Mouse (Mus musculus) cerebellum, postnatal 4 days (tissue): ENCODE results near the gene Actc1.

Experiments
- DNase-seq, 2 experiments: peaks; one replicate each; pipeline ENCODE4 v3.0.0; 2022; ENCODE audit warnings: low spot score in 2 of 2, mixed read lengths in 1 of 2

The Actc1 gene

DNA sequence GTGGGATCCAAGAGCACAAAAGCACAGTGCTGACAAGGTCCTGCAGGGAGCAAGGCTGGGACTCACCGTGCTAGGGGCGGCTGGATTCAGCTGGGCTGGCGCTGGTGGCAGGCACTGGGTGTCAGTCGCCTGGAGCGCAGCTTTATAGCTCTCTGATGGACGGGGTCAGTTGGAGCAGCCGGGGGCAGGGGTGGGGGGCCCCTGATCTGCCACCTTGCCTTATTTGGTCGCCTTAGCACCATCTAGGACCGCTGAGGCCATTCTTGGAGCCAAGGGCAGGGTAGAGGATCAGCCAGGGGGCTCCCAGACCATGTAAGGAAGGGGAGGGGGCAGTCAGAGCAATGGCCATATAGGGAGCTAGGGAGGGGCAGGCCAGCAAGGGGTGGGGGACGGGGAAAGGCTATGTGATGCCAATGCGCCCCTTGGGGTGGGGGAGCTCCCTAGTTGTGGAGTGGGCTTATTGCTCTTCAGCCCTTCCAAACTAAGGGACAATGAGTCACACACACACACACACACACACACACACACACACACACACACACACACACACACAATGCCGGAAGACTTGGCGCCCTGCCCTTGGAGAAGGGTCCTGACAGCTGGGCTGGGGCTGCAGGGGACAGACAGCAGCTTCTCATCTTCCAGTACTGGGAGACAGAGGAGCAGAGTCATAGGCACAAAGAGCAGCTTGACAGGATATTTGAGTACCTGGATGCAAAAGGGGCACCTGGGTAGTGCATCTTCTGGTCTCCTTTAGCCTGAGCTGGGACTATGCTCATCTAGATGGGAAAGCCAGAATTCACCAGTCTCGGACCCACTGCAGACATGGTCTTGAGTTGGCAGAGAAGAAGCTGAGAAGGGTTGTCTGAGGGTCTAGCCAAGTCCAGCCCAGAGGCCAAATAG is at the start of gene Actc1:
TSS of gene Actc1 (minus strand) at position 853 of the 903 bp plus-strand sequence.
- DNase-seq = peak in 1 of 2 experiments; percentile 37

DNA sequence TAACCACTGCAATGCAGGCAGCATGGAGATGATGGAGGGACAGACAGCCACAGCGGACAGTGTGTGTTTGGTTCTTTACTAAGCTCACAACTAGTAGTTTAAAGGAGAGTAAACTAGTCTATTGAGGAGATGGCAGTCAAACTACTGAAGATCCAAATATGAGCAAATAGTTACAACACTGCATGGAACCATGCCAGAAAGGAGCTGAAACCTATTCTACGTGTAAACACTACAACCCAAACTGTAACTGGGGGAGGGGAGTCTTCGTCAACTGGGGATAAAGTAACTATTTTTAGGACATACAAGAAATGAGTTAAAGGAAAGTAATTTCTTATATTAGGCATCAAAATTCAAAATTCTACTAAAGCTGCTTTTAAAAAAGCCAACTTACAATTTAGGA is 49.1 kb upstream of the Actc1 start:
- DNase-seq = no peak

DNA sequence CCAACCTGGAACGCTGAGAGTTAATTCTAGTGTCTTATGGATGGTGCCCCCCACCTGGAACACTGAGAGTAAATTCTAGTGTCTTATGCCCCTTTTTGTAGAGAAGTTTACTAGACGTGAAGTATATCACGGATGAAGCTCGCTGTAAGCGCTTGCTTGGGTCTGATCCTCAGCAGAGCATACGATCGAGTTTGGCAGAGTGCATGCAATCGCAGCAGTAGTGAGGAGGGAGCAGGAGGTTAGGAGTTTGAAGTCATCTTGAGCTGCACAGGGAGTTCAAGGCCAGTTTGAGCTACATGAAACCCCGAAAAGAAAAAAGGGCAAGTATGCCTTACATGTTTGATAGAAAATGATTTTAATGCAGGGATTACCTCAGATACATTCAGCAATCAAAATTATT is 47.5 kb upstream of the Actc1 start:
- DNase-seq = no peak

DNA sequence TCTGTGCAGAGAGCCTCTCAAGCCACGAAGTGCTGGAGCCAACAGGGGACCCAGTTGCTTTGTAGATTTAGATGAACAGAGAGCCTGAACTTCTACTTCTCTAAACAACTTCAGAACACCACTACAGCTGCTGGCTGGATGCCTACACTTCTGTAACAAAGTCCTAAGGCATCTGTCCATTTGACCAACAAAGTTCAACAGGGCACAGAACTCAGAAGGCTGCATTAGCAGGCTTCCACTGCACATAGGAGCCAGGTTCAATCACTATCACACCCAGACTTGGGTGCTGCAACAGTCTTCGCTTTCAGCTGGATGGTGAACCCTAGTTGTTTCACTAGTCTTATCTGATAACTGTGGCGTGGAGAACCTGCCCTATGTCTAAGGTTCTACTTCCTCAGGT is 46.5 kb upstream of the Actc1 start:
- no peak for DNase-seq

- DNase-seq = no peak
Measured at GRCm38 (mm10) chr2:114099109-114099508, 45.8 kb upstream of the Actc1 start.

DNA sequence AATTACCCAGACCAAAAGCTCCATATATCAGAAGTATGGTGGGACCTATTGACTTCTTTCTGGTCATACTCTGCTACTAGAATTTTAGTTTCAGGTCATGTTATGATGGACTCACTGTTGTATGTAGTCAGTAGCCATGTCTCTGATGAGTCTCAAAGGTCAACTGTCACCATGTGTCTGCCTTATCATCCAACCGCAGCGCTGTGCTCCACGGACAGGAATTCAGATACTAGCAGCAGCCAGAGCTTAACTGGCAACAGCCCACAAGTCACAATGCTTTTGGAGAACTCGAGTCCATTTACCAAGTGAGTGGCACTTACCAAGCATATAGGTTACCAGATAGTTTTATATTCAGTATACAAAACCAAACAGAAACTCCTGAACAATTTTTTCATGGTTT is 44.3 kb upstream of the Actc1 start:
- DNase-seq = no peak

GRCm38 (mm10) chr2:114096570-114096969 is 43.2 kb upstream of the Actc1 start:
- DNase-seq = no peak

DNA sequence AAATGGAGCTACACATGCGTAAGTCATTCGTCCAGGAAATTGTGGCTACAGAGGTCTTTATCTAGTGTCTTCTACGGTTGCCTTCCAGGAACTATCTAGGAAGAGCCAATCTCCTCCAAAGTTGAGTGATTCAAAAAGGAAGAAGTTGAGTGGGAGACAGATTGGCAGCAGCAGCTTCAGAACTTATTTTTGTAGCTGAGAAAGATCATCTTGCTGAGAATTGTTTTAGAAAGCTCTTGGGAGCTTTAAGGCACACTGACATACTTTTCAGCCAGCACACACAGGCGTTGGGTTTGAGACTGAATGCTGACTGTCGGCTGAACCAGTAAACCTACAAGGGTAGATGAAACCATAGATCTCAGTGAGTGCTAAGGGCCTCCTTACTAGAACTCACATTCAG is 42.0 kb upstream of the Actc1 start:
- no peak for DNase-seq

DNA sequence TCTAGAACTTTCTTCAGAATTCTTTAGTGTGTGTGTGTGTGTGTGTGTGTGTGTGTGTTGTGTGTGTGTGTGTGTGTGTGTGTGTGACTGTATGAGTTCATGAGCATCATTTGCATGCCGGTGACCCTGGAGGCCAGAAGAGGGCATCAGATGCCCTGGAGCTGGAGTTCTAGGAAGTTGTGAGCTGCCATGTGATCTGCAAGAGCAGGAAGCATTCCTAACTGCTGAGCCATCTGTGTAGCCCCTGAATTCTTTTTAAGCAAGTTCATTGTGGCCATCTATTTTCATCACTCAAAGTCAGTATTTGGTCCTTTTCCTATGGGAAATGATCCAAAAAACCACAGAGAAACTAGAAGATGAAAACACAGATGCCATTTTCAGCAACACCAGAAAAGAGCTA is 41.3 kb upstream of the Actc1 start:
- DNase-seq = no peak

DNA sequence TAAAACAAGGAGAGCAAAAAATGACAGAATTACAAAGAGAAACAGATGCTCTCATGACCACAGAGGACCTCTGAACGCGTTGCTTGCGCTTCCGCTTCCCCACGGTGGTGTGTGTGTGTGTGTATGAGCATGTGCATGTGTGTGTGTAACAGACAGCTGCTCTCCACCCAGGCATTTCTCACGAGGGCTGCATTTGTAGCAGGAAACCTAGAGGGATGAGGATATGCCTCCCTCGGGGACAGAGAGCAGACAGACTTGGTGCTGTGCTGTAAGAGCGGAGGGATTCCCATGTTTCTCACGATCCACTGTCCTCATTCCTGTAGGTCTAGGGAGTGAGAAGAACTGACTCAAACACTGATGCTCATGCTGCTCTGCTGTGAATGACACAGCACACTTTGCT is 40.2 kb upstream of the Actc1 start:
- no peak for DNase-seq

- DNase-seq = peak in 1 of 2 experiments; percentile 56
Measured at GRCm38 (mm10) chr2:114089862-114090261, 36.5 kb upstream of the Actc1 start.

DNA sequence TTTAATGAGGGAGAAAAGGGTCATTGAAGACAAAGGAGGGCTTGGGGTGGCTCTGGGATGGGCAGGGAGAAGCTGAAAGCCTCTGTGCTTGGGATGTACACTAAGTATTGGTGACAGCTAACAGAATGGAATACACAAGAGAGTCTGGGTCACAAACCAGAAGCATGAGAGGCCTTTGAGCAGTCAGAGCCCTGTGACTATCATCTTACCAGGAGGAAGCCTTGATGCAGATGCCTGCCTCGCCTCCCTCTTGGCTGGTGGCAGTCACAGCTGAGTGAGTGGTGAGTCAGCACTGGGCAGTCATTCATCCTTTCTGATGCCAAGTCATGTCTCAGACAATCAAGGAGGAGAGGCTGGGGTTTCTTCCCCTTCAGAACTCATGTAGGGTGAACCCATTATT is 33.9 kb upstream of the Actc1 start:
- no peak for DNase-seq

DNA sequence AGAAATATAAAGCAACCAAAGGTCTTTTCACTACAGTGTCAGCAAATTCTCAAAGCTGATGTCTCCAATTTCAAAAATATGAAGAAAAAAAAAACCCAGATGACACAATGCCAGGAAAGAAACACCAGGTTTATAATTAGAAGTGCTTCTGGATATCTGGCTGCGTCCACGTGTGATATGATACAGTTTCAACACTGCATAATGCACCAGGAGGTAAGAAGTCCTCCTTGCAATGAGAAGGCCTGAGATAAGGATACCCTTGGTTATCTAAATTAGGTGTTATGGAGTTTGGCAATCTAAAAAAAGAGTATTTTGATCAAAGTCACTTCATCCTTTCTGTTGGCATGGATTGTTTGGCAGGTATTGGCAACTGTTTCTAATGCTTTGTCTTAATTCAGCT is 18.5 kb upstream of the Actc1 start:
- no peak for DNase-seq

DNA sequence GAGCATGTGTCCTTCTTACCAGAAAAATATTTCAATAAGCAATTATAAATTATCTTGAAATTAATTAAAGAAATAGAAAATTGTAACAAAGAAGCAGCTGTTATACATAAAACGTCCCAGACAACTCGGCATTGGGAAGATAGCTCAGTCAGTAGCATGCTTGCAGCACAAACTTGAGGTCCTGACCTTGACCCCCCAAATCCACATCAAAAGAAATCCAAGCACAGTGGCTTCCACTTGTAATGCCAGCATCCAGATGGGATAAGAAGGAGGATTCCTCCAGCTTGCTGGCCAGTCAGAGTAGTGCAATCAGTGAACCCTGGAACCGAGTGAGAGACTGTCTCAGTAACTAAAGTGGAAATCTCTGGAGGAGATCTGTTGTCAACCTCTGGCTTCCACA is 12.9 kb upstream of the Actc1 start:
- DNase-seq = no peak

DNA sequence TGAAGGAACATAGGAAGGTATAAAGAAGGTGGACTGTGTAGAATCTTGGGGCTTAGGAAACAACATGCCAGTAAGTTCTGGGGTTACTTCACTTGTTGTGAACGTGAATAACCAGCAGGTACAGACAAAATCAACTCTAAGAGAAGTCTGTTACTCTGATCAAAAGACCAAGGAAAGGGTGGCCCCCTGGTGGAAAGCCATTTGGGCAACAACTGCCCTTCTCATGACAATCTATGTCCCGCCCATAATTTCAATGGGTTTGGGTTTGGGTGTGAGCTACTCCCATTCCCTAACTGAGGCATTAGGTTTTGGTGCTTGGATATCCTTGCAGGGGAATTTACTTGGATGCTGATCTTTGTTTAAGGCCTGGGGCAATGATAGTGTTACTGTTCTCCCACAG is 10.7 kb upstream of the Actc1 start:
- DNase-seq = no peak

DNA sequence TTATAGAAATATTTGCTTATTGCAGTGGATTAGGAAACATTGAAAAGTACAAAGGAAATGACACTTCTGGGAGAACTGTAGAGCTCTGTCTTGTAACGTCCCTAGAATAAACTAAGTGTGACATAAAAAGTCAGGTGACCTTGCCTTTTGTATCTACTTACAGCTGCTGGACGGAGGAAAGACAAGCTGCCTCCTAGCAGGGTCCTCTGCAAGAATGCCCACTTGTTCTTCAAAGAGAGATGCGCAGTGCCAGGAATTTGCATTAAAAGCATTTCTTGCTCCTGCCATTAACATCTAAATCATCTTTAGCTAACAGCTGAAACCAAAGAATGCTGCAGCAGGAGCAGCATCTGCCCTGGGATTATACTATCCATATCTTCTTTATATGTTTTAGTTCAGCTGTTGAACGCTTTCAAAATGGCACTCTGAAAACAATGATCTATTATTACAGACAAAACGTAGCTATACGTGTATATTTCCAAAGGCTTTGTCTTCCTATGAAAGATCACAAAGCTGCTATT is 6.8 kb upstream of the Actc1 start:
- DNase-seq = no peak

DNA sequence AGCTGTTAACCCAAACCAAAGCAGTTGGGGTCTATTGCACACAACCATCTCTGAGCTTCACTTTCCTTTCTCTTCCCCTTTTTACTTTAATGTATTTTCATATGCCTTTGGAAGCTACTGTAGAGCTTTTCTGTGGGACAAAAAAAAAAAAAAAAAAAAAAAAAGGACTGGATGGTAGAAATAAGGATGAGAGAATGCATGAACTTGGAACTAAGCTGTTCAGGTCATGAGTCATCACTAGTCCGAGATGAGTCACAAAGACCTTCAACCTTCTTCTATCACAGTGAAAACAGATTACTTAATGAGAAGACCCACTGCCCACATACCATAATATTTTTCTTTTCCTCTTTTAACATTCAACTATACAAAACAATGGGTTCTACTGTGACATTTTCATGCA is 6.3 kb upstream of the Actc1 start:
- DNase-seq = no peak

DNA sequence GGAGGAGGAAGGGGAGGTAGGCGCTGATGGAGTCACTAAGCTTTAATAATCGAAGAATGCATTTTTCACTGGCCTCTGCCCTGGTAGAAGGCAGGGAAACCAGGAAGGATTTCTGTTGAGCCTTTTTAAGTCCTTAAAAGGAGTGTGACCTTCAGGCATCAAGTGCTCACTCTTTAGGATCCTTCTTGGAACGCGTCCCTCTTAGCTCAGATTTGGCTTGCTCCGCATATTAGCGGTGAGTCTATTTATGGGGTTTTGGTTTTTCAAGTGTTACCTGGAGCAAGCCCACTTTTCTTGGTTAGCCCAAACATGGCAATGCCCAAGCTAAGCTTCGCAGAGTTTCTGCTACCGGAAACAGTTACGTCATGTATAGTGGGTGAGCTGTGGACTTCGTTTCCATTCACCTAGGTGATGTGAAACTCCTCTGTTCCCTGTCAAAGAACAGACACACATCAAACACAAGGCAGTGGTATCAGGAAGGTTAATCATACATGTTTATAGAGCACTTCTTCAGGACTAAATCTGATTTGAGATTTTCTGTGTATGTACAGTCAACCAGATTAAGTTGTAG is 5.0 kb upstream of the Actc1 start:
- DNase-seq = no peak

- peak in 1 of 2 experiments; percentile 48 for DNase-seq
Measured at GRCm38 (mm10) chr2:114057303-114057853, 4.0 kb upstream of the Actc1 start.

- no peak for DNase-seq
Measured at GRCm38 (mm10) chr2:114054129-114054528, 781 bp upstream of the Actc1 start.

GRCm38 (mm10) chr2:114051871-114052241 is 1.5 kb downstream of the Actc1 start:
- DNase-seq = no peak

- no peak for DNase-seq
Measured at GRCm38 (mm10) chr2:114051111-114051870, 2.1 kb downstream of the Actc1 start.
